Mouse (Mus musculus): ENCODE data around the gene Orm1. TPM values are rescaled to one million over a fixed set of nuclear protein-coding genes. Genes with fewer than 3 reads are reported as not detected.

Orm1 gene
- polyA plus RNA-seq, 1 experiment from 2014 or later, result not detected

DNA sequence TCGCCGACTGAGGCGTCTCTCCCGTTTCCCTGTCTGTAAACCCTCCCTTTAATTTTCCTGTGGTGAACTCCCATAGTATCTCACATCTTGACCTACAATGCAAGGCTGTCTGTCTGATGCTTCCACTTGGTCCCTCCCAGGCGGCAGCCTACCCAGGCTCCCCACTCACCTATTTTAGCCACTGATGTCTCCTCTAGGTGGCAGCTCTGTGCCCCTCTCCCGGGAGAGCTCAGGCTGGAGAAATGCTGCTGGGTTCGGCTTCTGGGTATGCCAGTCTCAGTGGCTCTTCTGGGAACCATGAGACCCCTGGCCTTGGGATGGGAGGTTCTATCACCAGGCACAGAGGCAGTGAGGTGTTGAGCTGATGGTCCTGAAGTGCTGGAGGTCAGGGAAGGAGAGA, 33.1 kb downstream of the Orm1 start:
- no peak for DNase-seq (ENCODE audit: low spot score)
- no peaks in the 10 kb centered on the region for H3K27me3 ChIP-seq (ENCODE audit: insufficient read depth, low read length)
- no peak overlapping the region for H3K27ac ChIP-seq
- ATAC-seq (replicated peaks; ENCODE audit: low FRiP score, low read depth), result no peak
- H3K9ac ChIP-seq (ENCODE audit: low read depth, low read length), result no peak overlapping the region
- peaks cover 46% of the 10 kb centered on the region for H3K36me3 ChIP-seq (ENCODE audit: insufficient read depth, low read length)
- no peaks in the 10 kb centered on the region for H3K9me3 ChIP-seq (replicated peaks; ENCODE audit: low read length)
- no peak overlapping the region for H3K4me2 ChIP-seq (ENCODE audit: low read length)
- TF ChIP-seq CTCF (IDR thresholded peaks at IDR 0.05; ENCODE audit: low read depth), result peak; percentile 54; the same call in 1 of the 2 replicates
- no peaks in the 10 kb centered on the region for H3K4me1 ChIP-seq (replicated peaks; ENCODE audit: insufficient read depth, low read length)
- 73% methylated on average over 7 of the region's 7 CpGs for WGBS
- no peak overlapping the region for H3K4me3 ChIP-seq (replicated peaks; ENCODE audit: low read depth, low read length)

DNA sequence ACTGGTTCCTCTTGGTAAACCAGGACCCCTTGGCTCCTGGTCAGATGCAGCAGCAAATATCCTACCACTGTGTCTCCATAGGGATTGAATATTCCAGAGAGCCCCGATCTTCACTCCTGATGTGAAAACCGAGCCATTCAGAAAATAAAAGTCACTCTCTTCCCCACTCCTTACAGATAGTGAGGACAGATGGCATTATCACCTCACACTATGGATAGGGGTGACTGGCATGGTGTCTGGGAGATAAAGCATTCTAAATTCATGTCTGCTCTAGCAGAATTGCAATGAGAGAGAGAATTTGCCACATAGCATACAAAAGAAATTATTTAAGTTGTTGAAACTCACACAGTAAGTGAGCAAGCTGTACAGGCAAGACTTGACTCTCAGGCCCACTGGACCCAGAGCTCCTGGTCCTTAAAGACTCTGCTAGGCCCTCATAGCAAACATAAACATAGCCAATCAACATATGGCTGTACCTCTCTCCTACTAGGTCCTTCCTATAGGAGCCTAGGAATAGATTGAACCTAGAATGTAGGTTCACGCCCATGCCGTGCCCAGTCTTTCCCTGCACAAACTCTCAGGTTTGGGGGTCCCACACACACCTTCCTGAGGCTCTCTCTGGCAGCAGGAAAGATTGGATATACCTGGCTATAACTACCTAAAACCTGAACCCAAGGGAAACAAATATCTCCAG, 38.5 kb downstream of the Orm1 start:
- Histone ChIP-seq H3K4me2 (ENCODE audit: low read length) (no peak overlapping the region), H3K9me3 (replicated peaks; ENCODE audit: low read length) (no peaks in the 10 kb centered on the region), H3K4me3 (replicated peaks; ENCODE audit: low read depth, low read length) (no peak overlapping the region), H3K27ac (no peak overlapping the region), H3K4me1 (replicated peaks; ENCODE audit: insufficient read depth, low read length) (no peaks in the 10 kb centered on the region), H3K36me3 (ENCODE audit: insufficient read depth, low read length) (peaks cover 45% of the 10 kb centered on the region), H3K27me3 (ENCODE audit: insufficient read depth, low read length) (no peaks in the 10 kb centered on the region), H3K9ac (ENCODE audit: low read depth, low read length) (no peak overlapping the region)
- ATAC-seq (replicated peaks; ENCODE audit: low FRiP score, low read depth) (no peak), DNase-seq (ENCODE audit: low spot score) (no peak)
- 85% methylated on average over 4 of the region's 4 CpGs for WGBS
- TF ChIP-seq CTCF (IDR thresholded peaks at IDR 0.05; ENCODE audit: low read depth), result no peak

DNA sequence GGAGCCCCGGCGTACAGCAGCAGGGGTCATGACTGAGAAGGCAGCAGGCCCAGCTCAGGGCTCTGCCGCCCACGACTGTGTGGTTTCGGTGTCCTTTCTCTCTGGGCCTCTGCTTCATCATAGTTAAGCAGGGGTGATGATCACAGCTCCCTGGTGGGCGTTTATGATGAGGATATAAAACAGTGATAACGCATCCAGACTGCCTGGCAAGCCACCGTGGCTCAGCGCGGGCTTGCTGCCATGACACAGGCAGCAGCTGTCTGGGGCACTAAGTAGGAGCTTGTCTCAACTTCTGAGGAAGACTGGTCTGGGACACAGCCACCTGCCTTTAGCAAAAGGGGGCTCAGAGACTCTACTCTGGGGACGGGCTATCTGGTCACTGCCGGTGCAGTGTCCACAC, 39.1 kb downstream of the Orm1 start:
- no peaks in the 10 kb centered on the region for H3K27me3 ChIP-seq (ENCODE audit: insufficient read depth, low read length)
- WGBS, result 73% methylated on average over 12 of the region's 12 CpGs
- no peak for ATAC-seq (replicated peaks; ENCODE audit: low FRiP score, low read depth)
- H3K27ac ChIP-seq, result no peak overlapping the region
- no peak overlapping the region for H3K9ac ChIP-seq (ENCODE audit: low read depth, low read length)
- peaks cover 45% of the 10 kb centered on the region for H3K36me3 ChIP-seq (ENCODE audit: insufficient read depth, low read length)
- TF ChIP-seq CTCF (IDR thresholded peaks at IDR 0.05; ENCODE audit: low read depth), result no peak
- H3K4me3 ChIP-seq (replicated peaks; ENCODE audit: low read depth, low read length), result no peak overlapping the region
- H3K4me2 ChIP-seq (ENCODE audit: low read length), result no peak overlapping the region
- H3K4me1 ChIP-seq (replicated peaks; ENCODE audit: insufficient read depth, low read length), result no peaks in the 10 kb centered on the region
- no peaks in the 10 kb centered on the region for H3K9me3 ChIP-seq (replicated peaks; ENCODE audit: low read length)
- DNase-seq (ENCODE audit: low spot score), result no peak

DNA sequence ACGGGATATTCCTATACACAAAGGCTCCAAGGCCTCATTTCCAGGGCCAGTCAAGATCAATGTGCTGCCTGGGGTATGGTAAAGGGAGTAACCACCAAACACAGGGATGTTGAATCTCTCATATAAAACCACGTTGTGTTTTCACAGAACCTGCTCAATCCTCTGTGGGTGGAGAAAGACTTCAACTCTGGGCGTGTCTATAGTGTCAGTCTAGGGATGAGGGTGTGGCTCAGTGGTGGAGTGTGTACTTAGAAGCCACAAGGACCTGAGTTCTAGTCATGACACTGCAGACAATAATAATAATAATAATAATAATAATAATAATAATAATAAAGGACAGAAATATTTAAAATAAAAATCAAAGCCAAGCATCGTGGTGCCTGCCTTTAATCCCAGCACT, 39.9 kb downstream of the Orm1 start:
- peaks cover 38% of the 10 kb centered on the region for H3K36me3 ChIP-seq (ENCODE audit: insufficient read depth, low read length)
- H3K4me1 ChIP-seq (replicated peaks; ENCODE audit: insufficient read depth, low read length), result no peaks in the 10 kb centered on the region
- H3K27ac ChIP-seq, result no peak overlapping the region
- H3K4me2 ChIP-seq (ENCODE audit: low read length), result no peak overlapping the region
- ATAC-seq (replicated peaks; ENCODE audit: low FRiP score, low read depth) (no peak), DNase-seq (ENCODE audit: low spot score) (no peak)
- H3K9ac ChIP-seq (ENCODE audit: low read depth, low read length), result no peak overlapping the region
- 90% methylated on average over 4 of the region's 4 CpGs for WGBS
- H3K9me3 ChIP-seq (replicated peaks; ENCODE audit: low read length), result no peaks in the 10 kb centered on the region
- no peak overlapping the region for H3K4me3 ChIP-seq (replicated peaks; ENCODE audit: low read depth, low read length)
- no peaks in the 10 kb centered on the region for H3K27me3 ChIP-seq (ENCODE audit: insufficient read depth, low read length)
- no peak for TF ChIP-seq CTCF (IDR thresholded peaks at IDR 0.05; ENCODE audit: low read depth)

DNA sequence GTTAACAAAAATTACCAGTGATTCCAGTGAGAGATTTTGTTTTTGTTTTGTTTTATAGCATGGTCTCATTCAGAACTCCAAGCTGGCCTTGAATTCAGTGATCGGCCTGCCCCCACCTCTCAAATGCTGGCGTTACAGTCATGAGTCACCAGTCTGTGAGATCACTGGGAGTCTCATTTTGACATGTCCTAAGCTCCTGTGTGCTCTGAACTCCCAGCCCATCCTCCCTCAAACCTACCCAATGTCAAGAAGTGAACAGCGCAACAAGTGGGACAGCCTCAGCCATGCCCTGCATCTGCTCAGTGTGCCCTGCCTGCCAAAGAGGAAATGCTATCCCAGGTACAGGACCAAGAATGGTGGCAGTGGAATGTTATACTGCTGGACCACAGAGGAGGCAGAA, 40.9 kb downstream of the Orm1 start:
- H3K36me3 ChIP-seq (ENCODE audit: insufficient read depth, low read length), result peaks cover 29% of the 10 kb centered on the region
- H3K4me1 ChIP-seq (replicated peaks; ENCODE audit: insufficient read depth, low read length), result no peaks in the 10 kb centered on the region
- no peak for TF ChIP-seq CTCF (IDR thresholded peaks at IDR 0.05; ENCODE audit: low read depth)
- H3K4me2 ChIP-seq (ENCODE audit: low read length), result no peak overlapping the region
- no peak overlapping the region for H3K27ac ChIP-seq
- DNase-seq (ENCODE audit: low spot score) (no peak), ATAC-seq (replicated peaks; ENCODE audit: low FRiP score, low read depth) (no peak)
- no peak overlapping the region for H3K9ac ChIP-seq (ENCODE audit: low read depth, low read length)
- H3K4me3 ChIP-seq (replicated peaks; ENCODE audit: low read depth, low read length), result no peak overlapping the region
- 94% methylated on average over 3 of the region's 3 CpGs for WGBS
- no peaks in the 10 kb centered on the region for H3K9me3 ChIP-seq (replicated peaks; ENCODE audit: low read length)
- H3K27me3 ChIP-seq (ENCODE audit: insufficient read depth, low read length), result no peaks in the 10 kb centered on the region

DNA sequence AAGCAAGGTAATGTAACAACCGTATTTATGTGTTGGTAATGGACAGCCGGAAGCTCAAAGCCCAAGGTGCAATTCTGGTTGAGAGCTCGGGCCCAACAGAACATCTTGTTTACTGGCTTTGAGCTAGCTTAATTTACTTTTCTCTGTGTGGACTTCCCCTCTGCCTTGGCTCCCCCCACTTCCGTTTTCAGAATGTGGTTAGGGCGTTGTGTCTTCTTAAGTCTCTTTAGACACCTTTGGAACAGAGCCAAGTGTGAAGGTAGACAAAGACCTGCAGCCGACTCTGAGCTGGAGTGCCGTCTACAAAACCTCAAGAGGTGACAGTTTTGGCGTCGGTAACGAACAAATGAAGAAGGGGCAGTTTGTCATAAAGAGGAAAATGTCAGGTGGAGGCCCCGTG, 41.4 kb downstream of the Orm1 start:
- Histone ChIP-seq H3K27me3 (ENCODE audit: insufficient read depth, low read length) (no peaks in the 10 kb centered on the region), H3K9me3 (replicated peaks; ENCODE audit: low read length) (no peaks in the 10 kb centered on the region), H3K4me2 (ENCODE audit: low read length) (no peak overlapping the region), H3K9ac (ENCODE audit: low read depth, low read length) (no peak overlapping the region), H3K4me1 (replicated peaks; ENCODE audit: insufficient read depth, low read length) (no peaks in the 10 kb centered on the region), H3K27ac (no peak overlapping the region), H3K4me3 (replicated peaks; ENCODE audit: low read depth, low read length) (no peak overlapping the region), H3K36me3 (ENCODE audit: insufficient read depth, low read length) (peaks cover 29% of the 10 kb centered on the region)
- DNase-seq (ENCODE audit: low spot score), result no peak
- TF ChIP-seq CTCF (IDR thresholded peaks at IDR 0.05; ENCODE audit: low read depth), result no peak
- ATAC-seq (replicated peaks; ENCODE audit: low FRiP score, low read depth), result no peak
- 66% methylated on average over 11 of the region's 11 CpGs for WGBS

DNA sequence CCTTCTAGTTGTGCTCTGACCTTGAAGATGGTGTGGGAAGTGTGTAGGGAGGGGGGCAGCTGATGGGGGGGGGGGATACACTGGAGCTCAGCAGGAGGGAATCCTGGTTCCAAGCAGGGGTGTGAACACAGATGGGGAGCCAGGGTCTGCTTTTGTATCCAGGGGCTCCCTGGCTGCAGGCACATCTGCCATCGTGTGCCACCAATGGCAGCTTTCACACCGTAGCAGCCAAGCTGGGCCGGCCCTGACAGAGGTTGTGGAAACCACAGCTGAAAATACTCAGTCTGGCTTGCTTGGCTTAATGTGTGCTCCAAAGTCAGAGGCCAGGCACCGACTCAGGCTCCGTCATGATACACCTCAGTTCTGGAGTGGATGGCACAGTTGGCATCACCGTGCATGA, 43.7 kb downstream of the Orm1 start:
- no peak overlapping the region for H3K4me2 ChIP-seq (ENCODE audit: low read length)
- no peaks in the 10 kb centered on the region for H3K27me3 ChIP-seq (ENCODE audit: insufficient read depth, low read length)
- ATAC-seq (replicated peaks; ENCODE audit: low FRiP score, low read depth) (no peak), DNase-seq (ENCODE audit: low spot score) (no peak)
- TF ChIP-seq CTCF (IDR thresholded peaks at IDR 0.05; ENCODE audit: low read depth), result no peak
- H3K36me3 ChIP-seq (ENCODE audit: insufficient read depth, low read length), result 0 out of 2 replicates have a peak, but pooled peaks cover 17% of the 10 kb centered on the region
- H3K9ac ChIP-seq (ENCODE audit: low read depth, low read length), result no peak overlapping the region
- no peaks in the 10 kb centered on the region for H3K9me3 ChIP-seq (replicated peaks; ENCODE audit: low read length)
- H3K4me1 ChIP-seq (replicated peaks; ENCODE audit: insufficient read depth, low read length), result no peaks in the 10 kb centered on the region
- H3K27ac ChIP-seq, result no peak overlapping the region
- 89% methylated on average over 6 of the region's 6 CpGs for WGBS
- H3K4me3 ChIP-seq (replicated peaks; ENCODE audit: low read depth, low read length), result no peak overlapping the region
